24 mouse cellular contexts compared by ENCODE assay signal in genomic region chr4:145356234-145356633, GRCm38 (mm10). TPM values are rescaled to one million over a fixed set of nuclear protein-coding genes. Genes with fewer than 3 reads are reported as not detected.
A peak's percentile ranks its signal among the peaks of the same experiment; 100 is the strongest.
DNase-seq lines count a peak whose midpoint lies in the region; ATAC-seq and TF ChIP-seq lines count a peak whose summit lies in the region.
"Had no signal": no experiment of that assay in that cellular context is flagged by ENCODE, and none has a peak within 500 bp of the region (broad histone marks: within the 10 kb centered on the region; RNA-seq: fewer than 3 reads in every experiment).

No protein-coding gene starts in this region.

- H3K79me2 ChIP-seq in MEL (ENCODE audit: control insufficient read depth, insufficient read depth, low read length, poor library complexity) = no peaks in the 10 kb centered on the region

- H3K4me3 ChIP-seq in MEL (ENCODE audit: control insufficient read depth in 1 of 2, insufficient read depth in 1 of 2, low read depth in 2 of 2, low read length in 2 of 2) = no peak overlapping the region
- H3K4me3 ChIP-seq: embryonic facial prominence, embryonic 10.5 days; embryonic facial prominence, embryonic 12.5 days; forebrain, embryonic 13.5 days; forebrain, embryonic 15.5 days had no signal

- H3K36me3 ChIP-seq in MEL (ENCODE audit: control insufficient read depth in 1 of 2, insufficient read depth in 2 of 2, low read length in 2 of 2) = peaks cover 0 to 9% of the 10 kb centered on the region in 2 experiments; a peak in 2 of 4 replicates
- no peaks in the 10 kb centered on the region for H3K36me3 ChIP-seq in splenic B cell, adult 2 months (ENCODE audit: control insufficient read depth, insufficient read depth, low read length, poor library complexity, severe bottlenecking)
- H3K36me3 ChIP-seq: embryonic facial prominence, embryonic 10.5 days; embryonic facial prominence, embryonic 12.5 days; forebrain, embryonic 15.5 days; G1E had no signal

- peak; percentile 33 for ATAC-seq in granulocyte monocyte progenitor cell, adult 5-6 weeks (replicated peaks; ENCODE audit: poor library complexity, severe bottlenecking)
- ATAC-seq in megakaryocyte progenitor cell, adult 5-6 weeks (replicated peaks; ENCODE audit: poor library complexity) = no peak
- ATAC-seq: forebrain, embryonic 13.5 days; forebrain, embryonic 15.5 days; forebrain, postnatal 0 days had no signal

- H3K9me3 ChIP-seq in MEL (replicated peaks; ENCODE audit: insufficient read depth, low read length) = no peaks in the 10 kb centered on the region
- H3K9me3 ChIP-seq: embryonic facial prominence, embryonic 10.5 days; forebrain, embryonic 13.5 days had no signal

- peaks cover 4 to 10% of the 10 kb centered on the region in 2 experiments; a peak in 3 of 4 replicates for H3K4me1 ChIP-seq in MEL (ENCODE audit: control insufficient read depth in 1 of 2, insufficient read depth in 2 of 2, low read length in 2 of 2)
- H3K4me1 ChIP-seq: embryonic facial prominence, embryonic 10.5 days; embryonic facial prominence, embryonic 12.5 days; forebrain, embryonic 13.5 days; forebrain, embryonic 15.5 days had no signal

- TF ChIP-seq EP300 in MEL (IDR thresholded peaks at IDR 0.05; ENCODE audit: low read depth in 1 of 2, low read length in 2 of 2) = 0 out of 4 replicates have a peak, but pooled peaks of 1 of the 2 experiments have one; percentile 24

- TF ChIP-seq POLR2A in MEL (IDR thresholded peaks at IDR 0.05; ENCODE audit: control insufficient read depth in 1 of 2, insufficient read depth in 1 of 2, low read depth in 1 of 2, low read length in 2 of 2, poor library complexity in 1 of 2) = no peak

- intact Hi-C loops in gastrocnemius, postnatal 36 days (cut with DNase I) = no loop called here

- TF ChIP-seq RAD21 in MEL (IDR thresholded peaks at IDR 0.05; ENCODE audit: low read depth, low read length) = no peak

- TF ChIP-seq CTCF in MEL (IDR thresholded peaks at IDR 0.05 in 2 of 3, conservative IDR thresholded peaks at IDR 0.05 in 1 of 3; ENCODE audit: control insufficient read depth in 1 of 3, insufficient read depth in 1 of 3, low read depth in 2 of 3, low read length in 3 of 3, poor library complexity in 1 of 3, severe bottlenecking in 1 of 3) = no peak

- H3K27ac ChIP-seq in MEL (ENCODE audit: control insufficient read depth, low read depth, low read length) = no peak overlapping the region
- H3K27ac ChIP-seq: embryonic facial prominence, embryonic 10.5 days; embryonic facial prominence, embryonic 12.5 days; forebrain, embryonic 13.5 days; forebrain, embryonic 15.5 days had no signal

- H3K9ac ChIP-seq in MEL (ENCODE audit: control insufficient read depth, low read depth, low read length, poor library complexity, severe bottlenecking) = no peak overlapping the region
- H3K9ac ChIP-seq: embryonic facial prominence, embryonic 12.5 days; forebrain, embryonic 13.5 days; forebrain, embryonic 15.5 days; forebrain, postnatal 0 days had no signal

- H3K27me3 ChIP-seq in MEL (ENCODE audit: control insufficient read depth in 1 of 2, insufficient read depth in 2 of 2, low read length in 2 of 2) = no peaks in the 10 kb centered on the region
- no peaks in the 10 kb centered on the region for H3K27me3 ChIP-seq in splenic B cell, adult 2 months (ENCODE audit: control insufficient read depth, insufficient read depth, low read length, poor library complexity, severe bottlenecking)
- H3K27me3 ChIP-seq: embryonic facial prominence, embryonic 12.5 days; forebrain, embryonic 13.5 days; forebrain, embryonic 15.5 days had no signal

- DNase-seq in B cell, adult 2 months = peak; percentile 33 to 34
- peak; percentile 37 for DNase-seq in MEL (ENCODE audit: low read depth, low spot score)
- DNase-seq in splenic B cell, adult 2 months (ENCODE audit: low read depth, low spot score) = peak; percentile 73
- DNase-seq in gastrocnemius, postnatal 36 days = no peak
- no peak for DNase-seq in cerebellum, postnatal 4 days (ENCODE audit: low spot score in 2 of 2)
- DNase-seq in thymus, postnatal 25 days = no peak
- DNase-seq: adrenal gland, adult 8-10 months; adrenal gland, postnatal 14 days; adrenal gland, postnatal 36 days; cerebellum, adult 11-12 months; cerebellum, adult 2 months; cerebellum, adult 9-10 months; cerebellum, postnatal 10 days; cerebellum, postnatal 25 days; forebrain, postnatal 0 days had no signal

TF ChIP-seq in MEL, 35 proteins besides CTCF, POLR2A, EP300 and RAD21:
- no peak for TF ChIP-seq MAFK (IDR thresholded peaks at IDR 0.05; ENCODE audit: borderline replicate concordance, low read depth, low read length)
- TF ChIP-seq MXI1 (IDR thresholded peaks at IDR 0.05; ENCODE audit: low read depth, low read length) = no peak
- no peak; the same call in 1 of the 2 replicates for TF ChIP-seq RCOR1 (IDR thresholded peaks at IDR 0.05; ENCODE audit: low read depth, low read length)
- TF ChIP-seq ZKSCAN1 (IDR thresholded peaks at IDR 0.05; ENCODE audit: low read depth, low read length) = no peak
- no peak for TF ChIP-seq MEF2A (IDR thresholded peaks at IDR 0.05; ENCODE audit: extremely low read depth, insufficient replicate concordance, low read depth, low read length, poor library complexity, severe bottlenecking)
- peak; percentile 76 for TF ChIP-seq USF1 (IDR thresholded peaks at IDR 0.05; ENCODE audit: low read depth, low read length)
- TF ChIP-seq MYB (IDR thresholded peaks at IDR 0.05; ENCODE audit: low read depth, low read length) = no peak
- TF ChIP-seq TCF12 (IDR thresholded peaks at IDR 0.05; ENCODE audit: low read depth, low read length) = no peak
- TF ChIP-seq TAL1 (IDR thresholded peaks at IDR 0.05; ENCODE audit: low read length) = no peak
- TF ChIP-seq ETS1 (IDR thresholded peaks at IDR 0.05; ENCODE audit: low read depth, low read length) = 0 out of 2 replicates have a peak, but pooled peaks have one; percentile 21
- TF ChIP-seq JUND (IDR thresholded peaks at IDR 0.05; ENCODE audit: low read depth, low read length) = no peak
- TF ChIP-seq TBP (IDR thresholded peaks at IDR 0.05; ENCODE audit: low read depth, low read length) = no peak
- no peak for TF ChIP-seq SIN3A (IDR thresholded peaks at IDR 0.05; ENCODE audit: low read length)
- TF ChIP-seq ZNF384 (IDR thresholded peaks at IDR 0.05; ENCODE audit: low read depth, low read length) = no peak
- no peak for TF ChIP-seq GABPA (IDR thresholded peaks at IDR 0.05; ENCODE audit: low read depth, low read length)
- no peak for TF ChIP-seq NRF1 (IDR thresholded peaks at IDR 0.05; ENCODE audit: insufficient read depth, low read depth, low read length, poor library complexity, severe bottlenecking)
- TF ChIP-seq BHLHE40 (IDR thresholded peaks at IDR 0.05; ENCODE audit: borderline replicate concordance, low read depth, low read length) = no peak
- no peak for TF ChIP-seq POLR2AphosphoS5 (IDR thresholded peaks at IDR 0.05; ENCODE audit: borderline replicate concordance, low read depth, low read length)
- 0 out of 4 replicates have a peak, but pooled peaks of 1 of the 2 experiments have one; percentile 22 for TF ChIP-seq USF2 (IDR thresholded peaks at IDR 0.05; ENCODE audit: borderline replicate concordance in 1 of 2, insufficient read depth in 1 of 2, low read depth in 1 of 2, low read length in 2 of 2)

RNA-seq across cellular contexts. Expression of gene Tnfrsf8, which starts 41.3 kb away (rescaled TPM):
- not detected in 2 replicates for total RNA-seq in MEL (2012; rRNA removed)
- polyA plus RNA-seq in MEL (2012; ENCODE audit: insufficient read depth in 1 of 2, insufficient read length in 2 of 2, low read depth in 1 of 2, low replicate concordance in 2 of 2, missing spikeins in 1 of 2) = not detected
- total RNA-seq in granulocyte monocyte progenitor cell, adult 5-6 weeks (2014; fragmentation: Nextera tagmentation) = 0.49 TPM in 1 of 2 replicates, not detected in the other
- 1.1 and 1.8 TPM in 2 replicates for total RNA-seq in granulocyte monocyte progenitor cell, adult 5-6 weeks (2017)
- total RNA-seq in gastrocnemius, postnatal 36 days (2021) = under 1 TPM in 1 of 2 experiments, not detected in 1; 0.10 TPM
- total RNA-seq in megakaryocyte progenitor cell, adult 5-6 weeks (2015) = 1.4 TPM in 2 replicates
- total RNA-seq in megakaryocyte progenitor cell, adult 5-6 weeks (2017) = 0.74 and 1.1 TPM in 2 replicates
- polyA plus RNA-seq: C2C12; embryonic facial prominence, embryonic 10.5 days; forebrain, embryonic 11.5 days; G1E had no signal

Comparison
In these comparisons a context has a peak if more than half of its experiments do, and no peak if none do; other contexts are left out.
1. DNase-seq: peak in B cell, adult 2 months (2 of 2), MEL (single experiment) and splenic B cell, adult 2 months (single experiment); none in gastrocnemius, postnatal 36 days (0 of 2), cerebellum, postnatal 4 days (0 of 2) and thymus, postnatal 25 days (single experiment).